ENCODE assay signal across 7 mouse cellular contexts in the genomic region with DNA sequence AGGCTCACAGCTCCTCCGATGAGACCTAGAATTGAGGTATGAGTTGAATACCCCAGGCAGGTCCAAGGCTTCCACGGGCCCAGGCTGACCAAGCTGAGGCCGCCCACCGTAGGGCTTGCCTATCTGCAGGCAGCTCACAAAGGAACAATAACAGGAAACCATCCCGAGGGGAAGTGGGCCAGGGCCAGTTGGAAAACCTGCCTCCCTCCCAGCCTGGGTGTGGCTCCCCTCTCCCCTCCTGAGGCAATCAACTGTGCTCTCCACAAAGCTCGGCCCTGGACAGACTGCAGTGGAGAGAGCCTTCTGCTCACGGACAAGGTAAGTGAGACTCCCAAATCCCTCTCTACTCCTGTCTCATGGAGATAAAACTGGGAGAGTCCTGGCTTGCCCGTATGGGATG. TPM values are rescaled to one million over a fixed set of nuclear protein-coding genes. Genes with fewer than 3 reads are reported as not detected.
DNase-seq lines count a peak whose midpoint lies in the region; ATAC-seq and TF ChIP-seq lines count a peak whose summit lies in the region.

A gene (plus strand): TSS at position 211 of the 400 bp plus-strand sequence.

- H3K9me3 ChIP-seq in hindbrain, embryonic 12.5 days (replicated peaks): no peaks in the 10 kb centered on the region
- no peaks in the 10 kb centered on the region for H3K9me3 ChIP-seq in midbrain, embryonic 10.5 days (replicated peaks)

- H3K4me1 ChIP-seq in brown adipose tissue, adult 24 weeks (ENCODE audit: control insufficient read depth, insufficient read depth, insufficient read length, low read length): peaks cover 2% of the 10 kb centered on the region
- H3K4me1 ChIP-seq in hindbrain, embryonic 12.5 days: peaks cover 8% of the 10 kb centered on the region
- H3K4me1 ChIP-seq in midbrain, embryonic 10.5 days: peaks cover 12% of the 10 kb centered on the region; the same call in 1 of the 2 replicates

- no peaks in the 10 kb centered on the region for H3K36me3 ChIP-seq in hindbrain, embryonic 12.5 days
- H3K36me3 ChIP-seq in midbrain, embryonic 10.5 days: no peaks in the 10 kb centered on the region

- intact Hi-C loops in gastrocnemius, adult 2 months (cut with DNase I): no loop called here
- intact Hi-C loops in left cerebral cortex, postnatal 36 days (cut with DNase I): no loop called here

- H3K4me3 ChIP-seq in brown adipose tissue, adult 24 weeks (ENCODE audit: insufficient read depth, low read depth, low read length): peak within 1 kb of the TSS; percentile 80
- H3K4me3 ChIP-seq in gastrocnemius, adult 2 months: peak within 1 kb of the TSS; percentile 72
- no peak within 1 kb of the TSS for H3K4me3 ChIP-seq in hindbrain, embryonic 12.5 days
- peak within 1 kb of the TSS; percentile 11; the same call in 1 of the 2 replicates for H3K4me3 ChIP-seq in midbrain, embryonic 10.5 days

- peak within 1 kb of the TSS; percentile 96 for H3K27ac ChIP-seq in brown adipose tissue, adult 24 weeks (replicated peaks; ENCODE audit: low read depth, low read length)
- H3K27ac ChIP-seq in gastrocnemius, adult 2 months: peak within 1 kb of the TSS; percentile 88
- H3K27ac ChIP-seq in hindbrain, embryonic 12.5 days: no peak within 1 kb of the TSS
- H3K27ac ChIP-seq in midbrain, embryonic 10.5 days (replicated peaks): 0 out of 2 replicates have a peak within 1 kb of the TSS, but pooled peaks have one; percentile 33

- no peak within 1 kb of the TSS for H3K4me2 ChIP-seq in hindbrain, embryonic 12.5 days (replicated peaks)

- ATAC-seq in hindbrain, embryonic 12.5 days (ENCODE audit: low FRiP score): no peak
- no peak for ATAC-seq in erythroblast, adult 5-6 weeks (replicated peaks; ENCODE audit: low FRiP score, poor library complexity, severe bottlenecking)

- no peaks in the 10 kb centered on the region; the same call in 1 of the 2 replicates for H3K27me3 ChIP-seq in hindbrain, embryonic 12.5 days
- no peaks in the 10 kb centered on the region for H3K27me3 ChIP-seq in midbrain, embryonic 10.5 days (ENCODE audit: low read depth, poor library complexity, severe bottlenecking)

- peak; percentile 65 for DNase-seq in gastrocnemius, adult 2 months
- DNase-seq in left cerebral cortex, postnatal 36 days (ENCODE audit: low spot score in 2 of 2): no peak
- DNase-seq in midbrain, embryonic 10.5 days (ENCODE audit: low spot score): no peak
- no peak for DNase-seq in embryo, embryonic 10 days (ENCODE audit: low spot score)

- H3K9ac ChIP-seq in hindbrain, embryonic 12.5 days: no peak within 1 kb of the TSS

- no peak for TF ChIP-seq CTCF in gastrocnemius, adult 2 months (IDR thresholded peaks at IDR 0.05)

- WGBS in hindbrain, embryonic 12.5 days: 67% methylated on average over 8 of the region's 8 CpGs
- WGBS in midbrain, embryonic 10.5 days: 76% methylated on average over 8 of the region's 8 CpGs

RNA-seq across cellular contexts. Expression of the gene that starts here (rescaled TPM):
- 53.4 and 61.0 TPM in 2 replicates for polyA plus RNA-seq in brown adipose tissue, adult 24 weeks (2012; ENCODE audit: insufficient read depth, insufficient read length, missing spikeins)
- total RNA-seq in gastrocnemius, adult 2 months (2021): 10 to 100 TPM; 36.4 to 46.9 TPM
- 16.2 and 20.6 TPM in 2 replicates for polyA plus RNA-seq in hindbrain, embryonic 12.5 days (2016; fragmentation: Nextera tagmentation; extraction: Ambion mirVana)
- total RNA-seq in left cerebral cortex, postnatal 36 days (2021): 10 to 100 TPM; 10.4 to 11.6 TPM
- polyA plus RNA-seq in midbrain, embryonic 10.5 days (2016; fragmentation: Nextera tagmentation; extraction: Ambion mirVana): 12.2 and 13.9 TPM in 2 replicates
- total RNA-seq in erythroblast, adult 5-6 weeks (2015; ENCODE audit: low replicate concordance): not detected in 2 replicates
- not detected in 2 replicates for total RNA-seq in erythroblast, adult 5-6 weeks (2017; ENCODE audit: low replicate concordance)

Comparison
In these comparisons a context has a peak if more than half of its experiments do, and no peak if none do; other contexts are left out.
1. RNA of the gene that starts here (total RNA-seq): 36.4 to 46.9 TPM in gastrocnemius, adult 2 months and 10.4 to 11.6 TPM in left cerebral cortex, postnatal 36 days; not detected in erythroblast, adult 5-6 weeks; every median in the first group is over 4 times any median in the second.